Mouse (Mus musculus): ENCODE data around the gene Olfr91. TPM values are rescaled to one million over a fixed set of nuclear protein-coding genes. Genes with fewer than 3 reads are reported as not detected.

The Olfr91 gene
- polyA plus RNA-seq, 1 experiment from 2014 or later = not detected

DNA sequence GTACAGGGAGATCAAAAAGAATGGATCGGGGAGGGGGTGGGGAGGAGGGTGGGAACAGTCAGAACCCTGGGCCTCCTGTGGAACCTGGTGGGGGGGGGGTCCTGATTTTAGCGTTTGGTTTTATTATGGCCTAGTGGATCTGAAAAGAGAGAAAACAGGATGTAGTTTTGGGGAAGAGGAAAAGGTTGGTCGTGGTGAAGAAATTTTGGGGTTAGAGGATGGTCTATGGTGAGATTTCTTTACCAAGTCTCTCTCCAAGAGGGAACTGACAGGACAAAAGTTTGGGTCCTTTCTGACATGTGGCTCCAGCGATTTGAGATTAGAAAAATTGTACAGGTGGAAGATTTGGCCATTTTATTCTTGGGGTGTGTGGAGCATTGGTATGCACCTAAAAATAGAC lies 46.3 kb downstream of the Olfr91 start:
- ATAC-seq (ENCODE audit: low FRiP score, low read depth) = no peak
- Histone ChIP-seq H3K4me1 (peaks cover 48% of the 10 kb centered on the region), H3K27me3 (peaks cover 18% of the 10 kb centered on the region), H3K9me3 (no peaks in the 10 kb centered on the region), H3K4me3 (peak overlapping the region; percentile 75; the same call in 1 of the 2 replicates), H3K36me3 (peaks cover 34% of the 10 kb centered on the region), H3K4me2 (replicated peaks) (peak overlapping the region; percentile 94), H3K9ac (replicated peaks) (peak overlapping the region; percentile 90; the same call in 1 of the 2 replicates), H3K27ac (replicated peaks) (no peak overlapping the region)
- WGBS = 40% methylated on average over 4 of the region's 4 CpGs

DNA sequence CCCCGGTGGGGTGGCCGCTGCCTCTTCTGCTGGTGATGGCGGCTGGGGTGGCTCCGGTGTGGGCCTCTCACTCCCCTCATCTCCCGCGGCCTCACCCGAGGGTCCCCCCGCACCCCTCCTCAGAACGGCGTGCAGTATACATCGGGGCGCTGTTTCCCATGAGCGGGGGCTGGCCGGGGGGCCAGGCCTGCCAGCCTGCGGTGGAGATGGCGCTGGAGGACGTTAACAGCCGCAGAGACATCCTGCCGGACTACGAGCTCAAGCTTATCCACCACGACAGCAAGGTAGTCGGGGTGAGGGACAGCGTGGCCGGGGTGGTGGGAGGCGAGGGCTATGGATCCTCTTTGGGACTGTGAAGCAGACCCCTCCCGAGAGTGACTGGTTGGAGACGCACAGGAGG lies 47.2 kb downstream of the Olfr91 start:
- peak overlapping the region; percentile 76 for H3K27ac ChIP-seq (replicated peaks)
- under 1% methylated on average over 27 of the region's 27 CpGs for WGBS
- H3K9ac ChIP-seq (replicated peaks) = peak overlapping the region; percentile 90
- peak overlapping the region; percentile 94 for H3K4me2 ChIP-seq (replicated peaks)
- peak overlapping the region; percentile 75 for H3K4me3 ChIP-seq
- peaks cover 18% of the 10 kb centered on the region for H3K27me3 ChIP-seq
- H3K36me3 ChIP-seq = peaks cover 25% of the 10 kb centered on the region
- peak; percentile 39; the same call in 1 of the 2 replicates for ATAC-seq (ENCODE audit: low FRiP score, low read depth)
- H3K4me1 ChIP-seq = peaks cover 50% of the 10 kb centered on the region
- H3K9me3 ChIP-seq = no peaks in the 10 kb centered on the region

DNA sequence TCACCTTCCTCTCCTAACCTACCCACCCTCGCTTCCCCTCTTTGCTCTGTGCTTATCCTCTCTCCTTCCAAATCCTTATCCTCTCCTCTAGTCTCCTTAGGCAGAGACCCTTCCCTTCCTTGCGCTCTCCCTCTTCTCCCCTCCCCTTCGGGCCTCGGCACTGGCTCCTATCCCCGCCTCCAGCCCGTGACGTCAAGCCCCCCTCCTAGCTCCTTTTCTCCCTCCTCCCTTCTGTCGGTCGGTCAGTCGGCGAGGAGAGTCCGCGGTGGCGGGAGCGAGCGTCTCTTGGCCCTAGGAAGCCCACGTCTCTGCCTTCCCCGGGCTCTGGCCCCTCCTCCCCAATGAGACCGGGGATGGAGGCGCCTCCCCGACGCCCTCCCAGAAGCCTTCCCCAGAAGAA lies 47.7 kb downstream of the Olfr91 start:
- H3K36me3 ChIP-seq = peaks cover 21% of the 10 kb centered on the region
- peak overlapping the region; percentile 90 for H3K9ac ChIP-seq (replicated peaks)
- peaks cover 47% of the 10 kb centered on the region for H3K4me1 ChIP-seq
- H3K9me3 ChIP-seq = no peaks in the 10 kb centered on the region
- H3K4me2 ChIP-seq (replicated peaks) = peak overlapping the region; percentile 94
- peaks cover 18% of the 10 kb centered on the region for H3K27me3 ChIP-seq
- peak; percentile 73 for ATAC-seq (ENCODE audit: low FRiP score, low read depth)
- peak overlapping the region; percentile 75 for H3K4me3 ChIP-seq
- whole genome bisulfite sequencing = under 1% methylated on average over 22 of the region's 22 CpGs
- peak overlapping the region; percentile 76 for H3K27ac ChIP-seq (replicated peaks)

DNA sequence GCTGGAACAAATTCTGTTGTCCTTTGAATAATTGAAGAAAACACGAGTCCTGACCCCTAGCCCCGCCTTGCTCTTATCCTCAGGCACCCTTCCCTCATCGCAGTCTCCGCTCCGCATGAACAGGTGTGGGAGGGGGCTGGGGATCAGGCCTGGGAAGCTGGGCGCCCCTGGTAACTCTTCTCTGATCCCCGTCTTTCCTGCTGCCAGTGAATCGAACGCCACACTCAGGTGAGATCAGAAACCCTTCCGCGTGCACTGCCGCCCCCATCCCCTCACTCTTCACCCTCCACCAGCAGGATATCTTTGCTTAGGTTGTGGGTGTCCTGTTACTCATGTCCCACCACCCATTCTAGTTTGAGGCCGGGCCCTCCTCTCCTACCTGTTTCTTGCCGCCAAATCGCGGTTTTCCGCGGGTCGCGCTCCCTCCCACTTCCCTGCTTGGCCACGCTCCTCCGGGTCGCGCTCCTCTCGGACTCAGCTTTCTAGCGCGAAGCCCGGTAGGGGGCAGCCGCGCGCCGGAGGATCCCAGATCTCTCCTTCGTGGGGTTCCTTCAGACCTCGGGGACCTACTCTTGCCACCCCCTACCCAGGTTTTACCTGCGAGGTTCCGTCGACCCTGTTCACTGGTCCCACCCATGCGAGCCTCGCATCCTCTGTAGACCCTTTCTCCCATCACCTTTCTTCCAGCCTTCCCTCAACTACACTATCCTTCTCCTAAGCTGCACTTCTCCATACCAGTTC lies 48.3 kb downstream of the Olfr91 start:
- Histone ChIP-seq H3K4me1 (peaks cover 52% of the 10 kb centered on the region), H3K9me3 (no peaks in the 10 kb centered on the region), H3K36me3 (peaks cover 14% of the 10 kb centered on the region), H3K27me3 (peaks cover 18% of the 10 kb centered on the region), H3K27ac (replicated peaks) (peak overlapping the region; percentile 76), H3K4me3 (peak overlapping the region; percentile 75), H3K9ac (replicated peaks) (peak overlapping the region; percentile 90), H3K4me2 (replicated peaks) (peak overlapping the region; percentile 94)
- under 1% methylated on average over 39 of the region's 39 CpGs for WGBS
- ATAC-seq (ENCODE audit: low FRiP score, low read depth) = peak; percentile 2

DNA sequence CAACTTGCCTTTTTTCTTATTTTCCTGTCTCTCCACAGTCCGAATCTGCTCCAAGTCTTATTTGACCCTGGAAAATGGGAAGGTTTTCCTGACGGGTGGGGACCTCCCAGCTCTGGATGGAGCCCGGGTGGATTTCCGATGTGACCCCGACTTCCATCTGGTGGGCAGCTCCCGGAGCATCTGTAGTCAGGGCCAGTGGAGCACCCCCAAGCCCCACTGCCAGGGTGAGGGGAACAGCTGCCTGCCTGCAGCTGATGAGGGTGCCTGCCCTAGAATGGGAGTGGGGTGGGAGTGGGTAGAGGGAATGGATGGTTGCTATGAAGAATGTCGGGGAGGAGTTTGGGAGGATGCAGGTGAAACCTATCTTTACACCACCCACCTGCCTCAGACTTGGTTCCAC lies 49.7 kb downstream of the Olfr91 start:
- ATAC-seq (ENCODE audit: low FRiP score, low read depth) = no peak
- H3K4me2 ChIP-seq (replicated peaks) = peak overlapping the region; percentile 94
- H3K27ac ChIP-seq (replicated peaks) = no peak overlapping the region
- peak overlapping the region; percentile 41; the same call in 1 of the 2 replicates for H3K9ac ChIP-seq (replicated peaks)
- no peaks in the 10 kb centered on the region for H3K9me3 ChIP-seq
- peak overlapping the region; percentile 86 for H3K4me3 ChIP-seq
- peaks cover 18% of the 10 kb centered on the region for H3K27me3 ChIP-seq
- peaks cover 53% of the 10 kb centered on the region for H3K4me1 ChIP-seq
- WGBS = 59% methylated on average over 7 of the region's 7 CpGs
- peaks cover under 1% of the 10 kb centered on the region; the same call in 1 of the 2 replicates for H3K36me3 ChIP-seq

DNA sequence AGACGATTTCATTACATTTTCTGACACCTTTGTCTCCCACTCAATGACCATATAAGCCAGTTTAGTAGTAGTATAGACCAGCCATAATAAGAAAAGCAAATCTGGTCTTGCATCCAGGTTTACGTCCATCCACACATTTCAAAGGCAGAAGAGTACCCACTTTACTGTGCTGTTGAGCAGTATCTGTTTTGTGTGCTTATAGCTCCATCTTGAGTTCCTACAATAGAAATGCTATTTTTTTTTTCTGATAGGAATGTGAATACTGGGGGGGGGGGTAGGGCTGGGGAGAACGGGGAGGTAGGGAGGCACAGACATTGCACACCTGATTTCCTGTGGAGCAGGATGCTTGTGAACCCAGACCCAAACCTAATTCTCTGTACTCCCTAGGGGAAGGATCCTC lies 50.1 kb downstream of the Olfr91 start:
- ATAC-seq (ENCODE audit: low FRiP score, low read depth) = no peak
- Histone ChIP-seq H3K27ac (replicated peaks) (no peak overlapping the region), H3K36me3 (no peaks in the 10 kb centered on the region), H3K9me3 (no peaks in the 10 kb centered on the region), H3K4me1 (peaks cover 50% of the 10 kb centered on the region), H3K4me3 (peak overlapping the region; percentile 86), H3K27me3 (peaks cover 18% of the 10 kb centered on the region), H3K9ac (replicated peaks) (peak overlapping the region; percentile 41; the same call in 1 of the 2 replicates), H3K4me2 (replicated peaks) (peak overlapping the region; percentile 94)
- 43% methylated on average over 3 of the region's 3 CpGs for WGBS

DNA sequence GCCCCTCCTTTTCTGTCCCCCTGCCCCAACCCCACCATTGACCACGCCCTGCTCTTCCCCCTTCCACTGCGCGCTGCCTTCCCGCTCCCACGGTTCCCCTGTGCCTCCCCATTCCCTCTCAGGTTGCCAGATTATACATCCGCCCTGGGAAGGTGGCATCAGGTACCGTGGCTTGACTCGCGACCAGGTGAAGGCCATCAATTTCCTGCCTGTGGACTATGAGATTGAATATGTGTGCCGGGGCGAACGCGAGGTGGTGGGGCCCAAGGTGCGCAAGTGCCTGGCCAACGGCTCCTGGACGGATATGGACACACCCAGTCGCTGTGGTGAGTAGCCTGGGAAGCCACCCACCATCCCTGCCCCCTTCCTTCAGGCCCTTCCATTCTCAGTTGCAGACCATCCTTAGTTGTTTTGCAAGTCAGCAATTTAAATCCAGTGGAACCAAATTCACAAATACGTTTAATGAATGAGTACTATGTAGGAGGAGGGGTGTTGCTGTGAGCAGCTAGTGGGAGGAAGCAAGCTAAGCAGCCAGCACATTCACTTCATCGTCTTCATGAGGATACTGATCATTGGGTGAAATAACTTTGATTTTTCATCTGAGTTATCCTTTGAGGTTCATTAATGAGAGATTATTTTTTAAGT lies 50.6 kb downstream of the Olfr91 start:
- peak overlapping the region; percentile 94 for H3K4me2 ChIP-seq (replicated peaks)

DNA sequence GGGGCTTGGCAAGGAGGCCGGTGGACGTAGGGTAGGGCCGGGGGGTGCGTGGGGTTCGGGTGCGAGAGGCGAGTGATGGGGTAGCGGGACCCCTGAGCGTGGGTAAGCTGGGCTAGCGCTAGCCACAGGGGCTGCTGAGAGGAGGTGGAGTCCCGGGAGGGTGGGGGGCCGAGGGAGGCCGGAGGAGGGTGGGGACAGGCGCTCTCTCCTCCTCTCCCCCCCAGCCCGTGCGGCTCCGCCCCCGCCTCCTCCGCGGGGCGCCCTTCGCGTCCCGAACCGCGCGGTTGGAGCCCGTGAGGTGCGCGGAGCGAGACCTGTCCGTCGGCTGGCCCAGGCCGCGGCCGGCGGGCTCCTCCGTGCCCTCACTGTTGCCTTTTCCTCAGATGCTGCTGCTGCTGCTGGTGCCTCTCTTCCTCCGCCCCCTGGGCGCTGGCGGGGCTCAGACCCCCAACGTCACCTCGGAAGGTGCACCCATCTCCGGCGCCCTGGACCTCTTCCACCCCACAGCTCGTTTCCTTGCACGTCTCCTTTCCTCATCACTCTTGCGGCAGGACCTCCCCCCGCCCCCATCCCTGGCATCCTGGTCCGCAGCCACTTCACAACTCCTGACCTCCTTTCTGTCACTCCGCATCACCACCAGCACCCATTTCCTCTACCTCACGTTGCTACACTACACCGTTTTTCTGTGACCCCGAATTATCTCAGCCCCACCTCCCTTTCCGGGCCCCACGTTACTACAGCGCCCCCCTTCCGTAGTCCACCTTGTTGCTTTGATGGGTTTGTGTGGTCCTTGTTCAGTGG lies 51.6 kb downstream of the Olfr91 start:
- ATAC-seq (ENCODE audit: low FRiP score, low read depth) = peak; percentile 45
- Histone ChIP-seq H3K9ac (replicated peaks) (peak overlapping the region; percentile 96), H3K27me3 (peaks cover 18% of the 10 kb centered on the region), H3K36me3 (no peaks in the 10 kb centered on the region), H3K4me1 (peaks cover 47% of the 10 kb centered on the region), H3K4me2 (replicated peaks) (peak overlapping the region; percentile 94), H3K9me3 (no peaks in the 10 kb centered on the region), H3K27ac (replicated peaks) (peak overlapping the region; percentile 94), H3K4me3 (peak overlapping the region; percentile 86)
- WGBS = under 1% methylated on average over 48 of the region's 58 CpGs

More for the DNA sequence above, 50.6 kb downstream of the Olfr91 start:
- ATAC-seq (ENCODE audit: low FRiP score, low read depth) = no peak
- H3K9me3 ChIP-seq = no peaks in the 10 kb centered on the region
- H3K4me1 ChIP-seq = peaks cover 50% of the 10 kb centered on the region
- H3K27me3 ChIP-seq = peaks cover 18% of the 10 kb centered on the region
- H3K36me3 ChIP-seq = no peaks in the 10 kb centered on the region
- H3K27ac ChIP-seq (replicated peaks) = peak overlapping the region; percentile 94
- peak overlapping the region; percentile 96 for H3K9ac ChIP-seq (replicated peaks)
- 21% methylated on average over 19 of the region's 19 CpGs for WGBS
- peak overlapping the region; percentile 86 for H3K4me3 ChIP-seq

DNA sequence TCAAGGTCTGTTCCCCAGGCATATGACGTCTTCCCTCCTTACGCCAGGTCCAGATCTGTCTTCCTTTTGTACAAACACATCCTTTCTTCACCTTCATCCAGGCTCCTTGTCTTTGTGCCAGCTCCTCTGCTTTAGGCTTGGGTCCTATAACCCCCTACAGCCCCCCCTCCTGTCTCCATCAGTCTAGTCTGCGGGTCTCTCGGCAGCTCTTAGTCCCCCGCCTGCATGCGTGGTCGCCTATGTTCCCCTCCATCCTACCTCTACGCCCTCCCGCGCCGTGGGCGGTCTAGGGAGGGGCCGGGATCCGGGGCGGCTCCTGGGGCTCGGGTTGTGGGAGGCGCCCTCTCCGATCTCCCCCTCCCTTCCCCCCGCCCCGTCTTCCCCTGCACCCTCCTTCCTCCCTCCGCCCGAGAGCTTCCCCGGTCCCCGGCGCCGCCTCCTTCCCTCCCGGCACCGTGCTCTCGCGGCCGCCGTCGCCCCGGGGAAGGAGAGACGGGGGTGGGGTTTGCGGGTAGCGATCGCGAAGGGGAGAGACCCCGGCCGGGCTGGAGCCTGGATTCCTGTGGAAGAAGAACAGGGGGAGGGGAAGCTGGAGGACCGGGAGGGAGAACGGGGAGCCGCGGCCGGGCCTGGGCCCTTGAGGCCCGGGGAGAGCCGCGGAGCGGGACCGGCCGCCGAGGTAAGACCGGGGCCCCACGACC lies 52.3 kb downstream of the Olfr91 start, which contains the start of gene Gabbr1:
Gabbr1 (plus strand) TSS at position 356 of the 701 bp plus-strand sequence.
- H3K4me3 ChIP-seq = peak within 1 kb of the TSS; percentile 86
- H3K27ac ChIP-seq (replicated peaks) = peak within 1 kb of the TSS; percentile 94
- peak within 1 kb of the TSS; percentile 96 for H3K9ac ChIP-seq (replicated peaks)
- peak; percentile 78 for ATAC-seq (ENCODE audit: low FRiP score, low read depth)
- peak within 1 kb of the TSS; percentile 94 for H3K4me2 ChIP-seq (replicated peaks)
- no peaks in the 10 kb centered on the region for H3K36me3 ChIP-seq
- peaks cover 18% of the 10 kb centered on the region for H3K27me3 ChIP-seq
- H3K4me1 ChIP-seq = peaks cover 40% of the 10 kb centered on the region
- H3K9me3 ChIP-seq = no peaks in the 10 kb centered on the region
- 1% methylated on average over 39 of the region's 55 CpGs for WGBS

DNA sequence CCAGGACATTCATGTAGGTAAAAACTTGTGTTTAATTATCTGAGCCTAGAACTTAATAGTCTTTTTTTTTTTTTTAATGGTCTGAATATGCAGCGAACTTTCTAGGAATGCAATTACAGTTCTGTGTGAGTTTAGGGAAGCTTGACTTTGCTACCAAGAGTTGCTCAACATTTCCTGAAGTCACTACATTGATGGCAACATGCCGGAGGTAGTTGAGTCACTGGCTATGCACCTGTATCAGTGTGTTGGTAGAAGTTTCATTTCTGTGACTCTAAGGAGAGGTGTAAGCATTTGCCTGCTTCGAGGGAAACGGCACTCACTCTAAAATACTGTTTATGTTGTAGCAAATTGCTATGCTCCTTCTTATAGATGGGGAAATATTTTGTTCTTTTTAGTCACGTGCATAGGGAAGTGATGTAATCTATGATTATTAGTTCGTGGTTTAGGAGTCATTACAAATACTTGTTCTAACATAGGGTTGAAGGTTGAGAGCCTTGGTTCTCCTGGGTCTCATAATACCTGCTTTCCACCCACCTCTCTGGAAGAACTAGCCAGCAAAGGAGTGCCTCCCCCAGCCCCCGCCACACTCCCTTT lies 53.3 kb downstream of the Olfr91 start:
- H3K9ac ChIP-seq (replicated peaks) = peak overlapping the region; percentile 96
- H3K4me3 ChIP-seq = peak overlapping the region; percentile 86
- H3K27ac ChIP-seq (replicated peaks) = peak overlapping the region; percentile 94
- peaks cover 18% of the 10 kb centered on the region for H3K27me3 ChIP-seq
- WGBS = 83% methylated on average over 7 of the region's 7 CpGs
- H3K4me2 ChIP-seq (replicated peaks) = peak overlapping the region; percentile 94
- no peak for ATAC-seq (ENCODE audit: low FRiP score, low read depth)
- H3K4me1 ChIP-seq = peaks cover 34% of the 10 kb centered on the region
- H3K36me3 ChIP-seq = no peaks in the 10 kb centered on the region
- H3K9me3 ChIP-seq = no peaks in the 10 kb centered on the region

Data from midbrain, embryonic 12.5 days (tissue).